Mouse (Mus musculus) MEL (cell line): Measurements from ENCODE around the gene Ston1. TPM values are rescaled to one million over a fixed set of nuclear protein-coding genes. Genes with fewer than 3 reads are reported as not detected.

ENCODE experiments used
- DNase-seq: peaks from one replicate; pipeline ENCODE4 v3.0.0; 2011; ENCODE audit warnings: low read depth, low spot score
- H3K27ac ChIP-seq: 2 replicates; pipeline ENCODE4 v1.5.1; 2012; ENCODE audit warnings: low read depth, mild to moderate bottlenecking, control low read depth, low read length, moderate library complexity; ENCODE audit not compliant: control insufficient read depth
- H3K27me3 ChIP-seq, 2 experiments: fragments of 150-350 bp in 1 of 2; sonication (generic) in 1 of 2; 2 replicates each; pipeline ENCODE4 v1.6.1; 2012; ENCODE audit warnings: low read length in 2 of 2, mild to moderate bottlenecking in 2 of 2, improper control_type of control experiment in 1 of 2, moderate library complexity in 1 of 2; ENCODE audit not compliant: insufficient read depth in 2 of 2, control insufficient read depth in 1 of 2
- H3K36me3 ChIP-seq, 2 experiments: 2 replicates each; pipeline ENCODE4 v1.6.1; 2012 to 2014; ENCODE audit warnings: low read length in 2 of 2, improper control_type of control experiment in 1 of 2, inconsistent platforms in 1 of 2, mild to moderate bottlenecking in 1 of 2; ENCODE audit not compliant: insufficient read depth in 2 of 2, control insufficient read depth in 1 of 2
- H3K4me1 ChIP-seq, 2 experiments: fragments of 150-350 bp in 1 of 2; sonication (generic) in 1 of 2; 2 replicates each; pipeline ENCODE4 v1.6.1; 2012; ENCODE audit warnings: low read length in 2 of 2, improper control_type of control experiment in 1 of 2, mild to moderate bottlenecking in 1 of 2; ENCODE audit not compliant: insufficient read depth in 2 of 2, control insufficient read depth in 1 of 2
- H3K4me3 ChIP-seq, 2 experiments: fragments of 150-350 bp in 1 of 2; sonication (generic) in 1 of 2; 2 replicates each; pipeline ENCODE4 v1.5.1; 2012; ENCODE audit warnings: low read depth in 2 of 2, low read length in 2 of 2, mild to moderate bottlenecking in 2 of 2, moderate library complexity in 2 of 2, control low read depth in 1 of 2, improper control_type of control experiment in 1 of 2; ENCODE audit not compliant: control insufficient read depth in 1 of 2, insufficient read depth in 1 of 2
- H3K79me2 ChIP-seq: 2 replicates; pipeline ENCODE4 v1.6.1; 2012; ENCODE audit warnings: mild to moderate bottlenecking, low read length, moderate library complexity; ENCODE audit not compliant: control insufficient read depth, poor library complexity, insufficient read depth
- H3K9ac ChIP-seq: 2 replicates; pipeline ENCODE4 v1.6.1; 2012; ENCODE audit warnings: low read depth, mild to moderate bottlenecking, control low read depth, low read length, moderate library complexity; ENCODE audit not compliant: control insufficient read depth, poor library complexity, severe bottlenecking
- H3K9me3 ChIP-seq: fragments of 150-350 bp; sonication (generic); replicated peaks from 2 replicates; pipeline ENCODE4 v1.6.1; 2012; ENCODE audit warnings: mild to moderate bottlenecking, low read length, improper control_type of control experiment, moderate library complexity; ENCODE audit not compliant: insufficient read depth
- CHD1 ChIP-seq: IDR thresholded peaks from 2 replicates; pipeline ENCODE4 v1.6.1; 2012; ENCODE audit warnings: low read depth, mild to moderate bottlenecking, inconsistent platforms, low read length, improper control_type of control experiment
- CHD2 ChIP-seq: IDR thresholded peaks from 2 replicates; pipeline ENCODE4 v1.6.1; 2011; ENCODE audit warnings: low read length, improper control_type of control experiment
- CTCF ChIP-seq, 3 experiments: IDR thresholded peaks in 2 of 3; conservative IDR thresholded peaks in 1 of 3; 2 replicates each; pipeline ENCODE4 v1.5.1; 2011 to 2012; ENCODE audit warnings: low read length in 3 of 3, low read depth in 2 of 3, mild to moderate bottlenecking in 2 of 3, improper control_type of control experiment in 1 of 3, inconsistent platforms in 1 of 3, mixed read lengths in 1 of 3, moderate library complexity in 1 of 3; ENCODE audit not compliant: control insufficient read depth in 1 of 3, insufficient read depth in 1 of 3, poor library complexity in 1 of 3, severe bottlenecking in 1 of 3
- E2F4 ChIP-seq: IDR thresholded peaks from 2 replicates; pipeline ENCODE4 v1.6.1; 2011; ENCODE audit warnings: low read depth, low read length, improper control_type of control experiment, borderline replicate concordance
- HCFC1 ChIP-seq: IDR thresholded peaks from 2 replicates; pipeline ENCODE4 v1.6.1; 2012; ENCODE audit warnings: low read depth, mild to moderate bottlenecking, inconsistent platforms, low read length, improper control_type of control experiment, moderate library complexity
- JUND ChIP-seq: IDR thresholded peaks from 2 replicates; pipeline ENCODE4 v1.6.1; 2011; ENCODE audit warnings: low read depth, mild to moderate bottlenecking, improper control_type of control experiment, low read length
- KAT2A ChIP-seq: conservative IDR thresholded peaks from 2 replicates; pipeline ENCODE4 v1.6.1; 2012; ENCODE audit warnings: low read depth, low read length, improper control_type of control experiment, inconsistent platforms
- MYB ChIP-seq: IDR thresholded peaks from 2 replicates; pipeline ENCODE4 v1.6.1; 2011; ENCODE audit warnings: mild to moderate bottlenecking, low read depth, low read length, improper control_type of control experiment
- NRF1 ChIP-seq: IDR thresholded peaks from 2 replicates; pipeline ENCODE4 v1.6.1; 2014; ENCODE audit warnings: low read depth, mild to moderate bottlenecking, inconsistent platforms, low read length, improper control_type of control experiment, moderate library complexity; ENCODE audit not compliant: poor library complexity, insufficient read depth, severe bottlenecking
- POLR2AphosphoS2 ChIP-seq: IDR thresholded peaks from 2 replicates; pipeline ENCODE4 v1.6.1; 2011; ENCODE audit warnings: low read length, improper control_type of control experiment
- RAD21 ChIP-seq: IDR thresholded peaks from 2 replicates; pipeline ENCODE4 v1.6.1; 2011; ENCODE audit warnings: mild to moderate bottlenecking, low read depth, low read length, improper control_type of control experiment
- RCOR1 ChIP-seq: IDR thresholded peaks from 2 replicates; pipeline ENCODE4 v1.6.1; 2012; ENCODE audit warnings: low read depth, mild to moderate bottlenecking, inconsistent platforms, low read length, improper control_type of control experiment
- SMC3 ChIP-seq: IDR thresholded peaks from 2 replicates; pipeline ENCODE4 v1.6.1; 2011; ENCODE audit warnings: low read depth, low read length, improper control_type of control experiment
- TAL1 ChIP-seq: IDR thresholded peaks from 2 replicates; pipeline ENCODE4 v1.6.1; 2012; ENCODE audit warnings: mild to moderate bottlenecking, inconsistent platforms, low read length, moderate library complexity, mixed read lengths
- TCF12 ChIP-seq: IDR thresholded peaks from 2 replicates; pipeline ENCODE4 v1.6.1; 2014; ENCODE audit warnings: low read depth, mild to moderate bottlenecking, inconsistent platforms, low read length, improper control_type of control experiment, moderate library complexity
- UBTF ChIP-seq: IDR thresholded peaks from 2 replicates; pipeline ENCODE4 v1.6.1; 2012; ENCODE audit warnings: low read depth, mild to moderate bottlenecking, inconsistent platforms, low read length, improper control_type of control experiment, moderate library complexity, borderline replicate concordance; ENCODE audit not compliant: insufficient read depth
- USF1 ChIP-seq: IDR thresholded peaks from 2 replicates; pipeline ENCODE4 v1.6.1; 2014; ENCODE audit warnings: low read depth, mild to moderate bottlenecking, inconsistent platforms, low read length, improper control_type of control experiment, moderate library complexity
- USF2 ChIP-seq, 2 experiments: IDR thresholded peaks; 2 replicates each; pipeline ENCODE4 v1.6.1; 2011 to 2012; ENCODE audit warnings: improper control_type of control experiment in 2 of 2, low read length in 2 of 2, borderline replicate concordance in 1 of 2, inconsistent platforms in 1 of 2, low read depth in 1 of 2, mild to moderate bottlenecking in 1 of 2; ENCODE audit not compliant: insufficient read depth in 1 of 2
- ZKSCAN1 ChIP-seq: IDR thresholded peaks from 2 replicates; pipeline ENCODE4 v1.6.1; 2012; ENCODE audit warnings: low read depth, mild to moderate bottlenecking, inconsistent platforms, low read length, improper control_type of control experiment, moderate library complexity
- ZNF384 ChIP-seq: IDR thresholded peaks from 2 replicates; pipeline ENCODE4 v1.6.1; 2012; ENCODE audit warnings: low read depth, mild to moderate bottlenecking, inconsistent platforms, low read length, improper control_type of control experiment
- polyA plus RNA-seq, 2 experiments: library from polyadenylated mRNA; stranded (reverse) in 1 of 2; unstranded in 1 of 2; fragments of >175 nt in 1 of 2; fragments of >200 nt in 1 of 2; gene quantifications; 2 replicates each; pipeline versions ENCODE4 v1.2.1 to v1.2.4; 2012; ENCODE audit warnings: low replicate concordance in 2 of 2, low read depth in 1 of 2; ENCODE audit not compliant: insufficient read length in 2 of 2, insufficient read depth in 1 of 2, missing spikeins in 1 of 2
- total RNA-seq: library from RNA; depleted of rRNA; stranded (reverse); fragments of 300-350 nt; gene quantifications from 2 replicates; pipeline ENCODE4 v1.2.3, GENCODE M21; 2012

Gene Ston1
- total and polyA plus RNA-seq, 3 experiments: 0.39 to 4.9 TPM; not detected in 1

DNA sequence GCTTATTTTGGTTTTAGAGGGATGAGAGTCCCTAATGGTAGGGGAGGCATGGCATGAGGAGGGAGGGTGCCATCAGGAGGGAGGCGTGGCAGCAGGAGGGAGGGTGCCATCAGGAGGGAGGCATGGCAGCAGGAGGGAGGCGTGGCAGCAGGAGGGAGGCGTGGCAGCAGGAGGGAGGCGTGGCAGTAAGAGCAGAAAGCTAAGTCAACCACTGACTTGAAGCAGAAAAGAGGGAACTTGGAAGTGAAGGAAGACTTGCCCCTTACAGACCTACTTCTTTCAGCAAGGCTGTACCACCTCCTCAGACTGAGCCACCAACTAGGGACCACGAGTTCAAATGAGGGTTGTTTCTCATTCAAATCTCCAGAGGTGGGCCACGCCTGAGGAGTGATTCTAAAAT lies 15.7 kb downstream of the Ston1 start:
- DNase-seq: peak; percentile 64
- no peak overlapping the region for H3K27ac ChIP-seq
- no peaks in the 10 kb centered on the region for H3K36me3 ChIP-seq
- no peaks in the 10 kb centered on the region for H3K27me3 ChIP-seq
- no peaks in the 10 kb centered on the region for H3K79me2 ChIP-seq
- no peak for TF ChIP-seq CHD2
- TF ChIP-seq, all 39 proteins: peak for 0
- no peak overlapping the region for H3K4me3 ChIP-seq
- no peaks in the 10 kb centered on the region for H3K9me3 ChIP-seq
- no peaks in the 10 kb centered on the region for H3K4me1 ChIP-seq
- no peak overlapping the region for H3K9ac ChIP-seq

DNA sequence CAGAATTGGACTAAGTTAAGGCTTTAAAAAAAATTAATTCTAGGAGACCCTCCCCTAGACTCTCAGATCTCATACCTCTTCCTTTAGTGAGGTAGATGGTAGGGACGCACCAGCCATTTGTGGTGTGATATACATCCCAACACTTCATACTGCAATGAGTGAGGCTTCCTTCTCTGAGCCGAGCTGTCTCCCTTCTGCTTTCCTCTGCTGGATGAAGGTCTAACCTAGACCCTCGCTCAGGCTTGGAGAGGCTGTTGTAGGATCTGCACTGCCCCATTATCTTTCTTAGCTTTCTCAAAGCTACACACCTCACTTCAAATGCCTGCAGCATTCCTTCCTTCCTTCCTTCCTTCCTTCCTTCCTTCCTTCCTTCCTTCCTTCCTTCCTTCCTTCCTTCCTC lies 16.2 kb downstream of the Ston1 start:
- Histone ChIP-seq H3K9ac (no peak overlapping the region), H3K27me3 (no peaks in the 10 kb centered on the region), H3K27ac (no peak overlapping the region), H3K9me3 (no peaks in the 10 kb centered on the region), H3K4me3 (no peak overlapping the region), H3K79me2 (no peaks in the 10 kb centered on the region), H3K4me1 (no peaks in the 10 kb centered on the region), H3K36me3 (no peaks in the 10 kb centered on the region)
- DNase-seq: no peak
- no peak for TF ChIP-seq ZNF384
- no peak for TF ChIP-seq MYB
- no peak for TF ChIP-seq CHD1
- no peak for TF ChIP-seq TCF12
- TF ChIP-seq RAD21: no peak
- TF ChIP-seq USF2 (IDR thresholded peaks at IDR 0.05; ENCODE audit: borderline replicate concordance in 1 of 2, insufficient read depth in 1 of 2, low read depth in 1 of 2, low read length in 2 of 2): no peak
- no peak for TF ChIP-seq KAT2A
- TF ChIP-seq SMC3: no peak
- TF ChIP-seq UBTF: no peak
- no peak for TF ChIP-seq ZKSCAN1
- no peak for TF ChIP-seq CTCF (IDR thresholded peaks at IDR 0.05 in 2 of 3, conservative IDR thresholded peaks at IDR 0.05 in 1 of 3; ENCODE audit: control insufficient read depth in 1 of 3, insufficient read depth in 1 of 3, low read depth in 2 of 3, low read length in 3 of 3, poor library complexity in 1 of 3, severe bottlenecking in 1 of 3)

DNA sequence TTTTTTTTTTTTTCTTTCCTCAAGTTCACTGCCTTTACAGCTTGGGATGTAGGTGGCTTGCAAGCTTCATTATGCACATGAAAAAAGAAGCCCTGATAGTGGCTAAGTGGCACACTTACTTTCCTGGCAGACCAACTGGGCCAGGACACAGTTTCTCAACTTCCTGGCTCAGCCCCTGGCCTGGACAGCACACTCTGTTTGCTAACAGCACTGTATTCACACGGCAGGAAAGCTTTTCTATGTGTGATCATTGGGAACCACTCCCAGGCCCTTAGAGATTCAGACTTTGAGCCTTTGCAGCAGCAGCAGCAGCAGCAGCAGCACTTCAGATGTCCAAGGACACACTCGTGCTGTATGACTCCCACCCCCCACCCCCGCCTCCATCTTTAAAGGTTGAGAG lies 16.8 kb downstream of the Ston1 start:
- H3K36me3 ChIP-seq: no peaks in the 10 kb centered on the region
- H3K4me1 ChIP-seq: no peaks in the 10 kb centered on the region
- H3K9ac ChIP-seq: no peak overlapping the region
- H3K27me3 ChIP-seq: no peaks in the 10 kb centered on the region
- no peak for TF ChIP-seq UBTF
- no peak for TF ChIP-seq CHD2
- TF ChIP-seq USF1: no peak
- no peak for TF ChIP-seq E2F4
- TF ChIP-seq JUND: no peak
- TF ChIP-seq HCFC1: no peak
- TF ChIP-seq POLR2AphosphoS2: no peak
- TF ChIP-seq NRF1: no peak
- TF ChIP-seq TAL1: no peak
- no peak for TF ChIP-seq RCOR1
- no peaks in the 10 kb centered on the region for H3K79me2 ChIP-seq
- no peak overlapping the region for H3K4me3 ChIP-seq
- no peaks in the 10 kb centered on the region for H3K9me3 ChIP-seq
- no peak overlapping the region for H3K27ac ChIP-seq
- DNase-seq: no peak
